Comparison of ENCODE assay signal across 9 mouse cellular contexts in genomic region chr15:98512799-98513321, GRCm38 (mm10). TPM values are rescaled to one million over a fixed set of nuclear protein-coding genes. Genes with fewer than 3 reads are reported as not detected.
DNase-seq lines count a peak whose midpoint lies in the region; ATAC-seq and TF ChIP-seq lines count a peak whose summit lies in the region.
"Had no signal": no experiment of that assay in that cellular context is flagged by ENCODE, and none has a peak within 500 bp of the region (broad histone marks: within the 10 kb centered on the region; RNA-seq: fewer than 3 reads in every experiment).

No protein-coding gene starts in this region.

- H3K9me3 ChIP-seq in kidney, embryonic 14.5 days (ENCODE audit: control insufficient read depth, low read length) = no peaks in the 10 kb centered on the region
- H3K9me3 ChIP-seq in forebrain, postnatal 0 days (ENCODE audit: low read length) = no peaks in the 10 kb centered on the region
- H3K9me3 ChIP-seq in forebrain, embryonic 12.5 days = no peaks in the 10 kb centered on the region
- H3K9me3 ChIP-seq: hindbrain, embryonic 15.5 days had no signal

- H3K27ac ChIP-seq in kidney, embryonic 14.5 days (ENCODE audit: low read depth, low read length) = no peak overlapping the region
- H3K27ac ChIP-seq in forebrain, postnatal 0 days (ENCODE audit: low read depth, low read length) = no peak overlapping the region
- no peak overlapping the region for H3K27ac ChIP-seq in forebrain, embryonic 12.5 days
- H3K27ac ChIP-seq: hindbrain, embryonic 15.5 days had no signal

- no peak overlapping the region for H3K4me3 ChIP-seq in kidney, embryonic 14.5 days (ENCODE audit: low read length)
- H3K4me3 ChIP-seq in forebrain, postnatal 0 days (ENCODE audit: low read depth, low read length) = no peak overlapping the region
- H3K4me3 ChIP-seq in forebrain, embryonic 12.5 days (replicated peaks) = no peak overlapping the region
- H3K4me3 ChIP-seq: hindbrain, embryonic 15.5 days had no signal

- no peak overlapping the region for H3K4me2 ChIP-seq in kidney, embryonic 14.5 days (replicated peaks; ENCODE audit: low read depth, low read length)
- H3K4me2 ChIP-seq in forebrain, postnatal 0 days (ENCODE audit: low read depth) = no peak overlapping the region
- no peak overlapping the region for H3K4me2 ChIP-seq in forebrain, embryonic 12.5 days
- H3K4me2 ChIP-seq: hindbrain, embryonic 15.5 days had no signal

- no peak for ATAC-seq in kidney, embryonic 14.5 days (ENCODE audit: low FRiP score, low TSS enrichment)
- ATAC-seq in monocyte, adult 5-6 weeks (replicated peaks; ENCODE audit: insufficient number of reproducible peaks, low FRiP score, low TSS enrichment, poor library complexity, severe bottlenecking) = peak; percentile 47
- ATAC-seq in forebrain, postnatal 0 days = no peak
- ATAC-seq in forebrain, embryonic 12.5 days (ENCODE audit: low FRiP score) = no peak

- no peak overlapping the region for H3K9ac ChIP-seq in kidney, embryonic 14.5 days (ENCODE audit: low read depth, low read length)
- no peak overlapping the region for H3K9ac ChIP-seq in forebrain, postnatal 0 days
- no peak overlapping the region for H3K9ac ChIP-seq in forebrain, embryonic 12.5 days
- H3K9ac ChIP-seq: hindbrain, embryonic 15.5 days had no signal

- DNase-seq in kidney, adult 11 months = peak; percentile 61
- peak; percentile 68 for DNase-seq in adrenal gland, adult 2 months
- DNase-seq in gastrocnemius, postnatal 25 days = peak; percentile 46
- DNase-seq in kidney, postnatal 14 days = peak; percentile 78
- DNase-seq in forebrain, postnatal 0 days = no peak

- TF ChIP-seq CTCF in forebrain, postnatal 0 days (IDR thresholded peaks at IDR 0.05; ENCODE audit: low read depth) = no peak

- 52% methylated on average over 17 of the region's 17 CpGs for WGBS in kidney, embryonic 14.5 days
- WGBS in forebrain, postnatal 0 days = 69% methylated on average over 17 of the region's 17 CpGs
- 71% methylated on average over 17 of the region's 17 CpGs for WGBS in forebrain, embryonic 12.5 days

- H3K36me3 ChIP-seq in kidney, embryonic 14.5 days (ENCODE audit: control insufficient read depth, insufficient read depth, low read length) = peaks cover 3% of the 10 kb centered on the region
- peaks cover 5% of the 10 kb centered on the region for H3K36me3 ChIP-seq in forebrain, postnatal 0 days (ENCODE audit: insufficient read depth)
- H3K36me3 ChIP-seq in forebrain, embryonic 12.5 days (replicated peaks) = peaks cover 2% of the 10 kb centered on the region

- no peaks in the 10 kb centered on the region for H3K27me3 ChIP-seq in kidney, embryonic 14.5 days (ENCODE audit: control insufficient read depth, insufficient read depth, low read length)
- H3K27me3 ChIP-seq in forebrain, postnatal 0 days (ENCODE audit: insufficient read depth, low read length) = no peaks in the 10 kb centered on the region
- no peaks in the 10 kb centered on the region for H3K27me3 ChIP-seq in forebrain, embryonic 12.5 days
- H3K27me3 ChIP-seq: hindbrain, embryonic 15.5 days had no signal

- H3K4me1 ChIP-seq in kidney, embryonic 14.5 days (ENCODE audit: control insufficient read depth, insufficient read depth, low read length) = 0 out of 2 replicates have a peak, but pooled peaks cover 2% of the 10 kb centered on the region
- H3K4me1 ChIP-seq in forebrain, postnatal 0 days (ENCODE audit: insufficient read depth) = no peaks in the 10 kb centered on the region
- peaks cover 11% of the 10 kb centered on the region for H3K4me1 ChIP-seq in forebrain, embryonic 12.5 days

RNA-seq across cellular contexts. Expression of gene Olfr279, which starts 20.7 kb away (rescaled TPM):
- polyA plus RNA-seq in kidney, embryonic 14.5 days (2014; fragmentation: Nextera tagmentation; extraction: Ambion mirVana) = not detected in 2 replicates
- total RNA-seq in adrenal gland, adult 2 months (2021) = not detected
- polyA plus RNA-seq in adrenal gland, adult 2 months (2012; rRNA removed) = not detected in 2 replicates
- not detected for total RNA-seq in gastrocnemius, postnatal 25 days (2021)
- not detected in 3 replicates for total RNA-seq in monocyte, adult 5-6 weeks (2017)
- total RNA-seq in forebrain, postnatal 0 days (2014; rRNA removed) = not detected in 2 replicates
- not detected in 2 replicates for polyA plus RNA-seq in forebrain, postnatal 0 days (2015; fragmentation: Nextera tagmentation; extraction: Ambion mirVana)
- not detected in 2 replicates for polyA plus RNA-seq in forebrain, embryonic 12.5 days (2016; fragmentation: Nextera tagmentation; extraction: Ambion mirVana)
- polyA plus RNA-seq: hindbrain, embryonic 15.5 days had no signal

RNA-seq across cellular contexts. Expression of gene Kansl2, which starts 21.2 kb away (rescaled TPM):
- 107 and 123 TPM in 2 replicates for polyA plus RNA-seq in kidney, embryonic 14.5 days (2014; fragmentation: Nextera tagmentation; extraction: Ambion mirVana)
- 10 to 100 TPM; 70.7 to 99.0 TPM for total RNA-seq in adrenal gland, adult 2 months (2021)
- 44.6 and 49.5 TPM in 2 replicates for polyA plus RNA-seq in adrenal gland, adult 2 months (2012; rRNA removed)
- 10 to 100 TPM; 55.8 to 57.9 TPM for total RNA-seq in gastrocnemius, postnatal 25 days (2021)
- 35.4 to 46.2 TPM (median 40.6 TPM) in 3 replicates for total RNA-seq in monocyte, adult 5-6 weeks (2017)
- 69.9 and 74.1 TPM in 2 replicates for total RNA-seq in forebrain, postnatal 0 days (2014; rRNA removed)
- 109 and 110 TPM in 2 replicates for polyA plus RNA-seq in forebrain, postnatal 0 days (2015; fragmentation: Nextera tagmentation; extraction: Ambion mirVana)
- polyA plus RNA-seq in forebrain, embryonic 12.5 days (2016; fragmentation: Nextera tagmentation; extraction: Ambion mirVana) = 178 and 183 TPM in 2 replicates

RNA-seq across cellular contexts. Expression of gene Lalba, which starts 30.3 kb away (rescaled TPM):
- polyA plus RNA-seq in kidney, embryonic 14.5 days (2014; fragmentation: Nextera tagmentation; extraction: Ambion mirVana) = 0.28 and 0.44 TPM in 2 replicates
- not detected for total RNA-seq in adrenal gland, adult 2 months (2021)
- not detected in 2 replicates for polyA plus RNA-seq in adrenal gland, adult 2 months (2012; rRNA removed)
- total RNA-seq in gastrocnemius, postnatal 25 days (2021) = not detected
- not detected in 3 replicates for total RNA-seq in monocyte, adult 5-6 weeks (2017)
- not detected in 2 replicates for total RNA-seq in forebrain, postnatal 0 days (2014; rRNA removed)
- not detected in 2 replicates for polyA plus RNA-seq in forebrain, postnatal 0 days (2015; fragmentation: Nextera tagmentation; extraction: Ambion mirVana)
- not detected in 2 replicates for polyA plus RNA-seq in forebrain, embryonic 12.5 days (2016; fragmentation: Nextera tagmentation; extraction: Ambion mirVana)
- polyA plus RNA-seq: hindbrain, embryonic 15.5 days had no signal

RNA-seq across cellular contexts. Expression of gene OR5BS1P, which starts 43.2 kb away (rescaled TPM):
- polyA plus RNA-seq in kidney, embryonic 14.5 days (2014; fragmentation: Nextera tagmentation; extraction: Ambion mirVana) = not detected in 2 replicates
- total RNA-seq in adrenal gland, adult 2 months (2021) = not detected
- not detected in 2 replicates for polyA plus RNA-seq in adrenal gland, adult 2 months (2012; rRNA removed)
- not detected for total RNA-seq in gastrocnemius, postnatal 25 days (2021)
- not detected in 3 replicates for total RNA-seq in monocyte, adult 5-6 weeks (2017)
- total RNA-seq in forebrain, postnatal 0 days (2014; rRNA removed) = not detected in 2 replicates
- polyA plus RNA-seq in forebrain, postnatal 0 days (2015; fragmentation: Nextera tagmentation; extraction: Ambion mirVana) = not detected in 2 replicates
- not detected in 2 replicates for polyA plus RNA-seq in forebrain, embryonic 12.5 days (2016; fragmentation: Nextera tagmentation; extraction: Ambion mirVana)
- polyA plus RNA-seq: hindbrain, embryonic 15.5 days had no signal

RNA-seq across cellular contexts. Expression of gene Ccnt1, which starts 57.9 kb away (rescaled TPM):
- 55.4 and 72.9 TPM in 2 replicates for polyA plus RNA-seq in kidney, embryonic 14.5 days (2014; fragmentation: Nextera tagmentation; extraction: Ambion mirVana)
- 10 to 100 TPM; 42.2 to 66.4 TPM for total RNA-seq in adrenal gland, adult 2 months (2021)
- polyA plus RNA-seq in adrenal gland, adult 2 months (2012; rRNA removed) = 3.9 and 5.8 TPM in 2 replicates
- total RNA-seq in gastrocnemius, postnatal 25 days (2021) = 10 to 100 TPM; 17.3 to 21.1 TPM
- 112 to 132 TPM (median 124 TPM) in 3 replicates for total RNA-seq in monocyte, adult 5-6 weeks (2017)
- total RNA-seq in forebrain, postnatal 0 days (2014; rRNA removed) = 51.1 and 52.0 TPM in 2 replicates
- polyA plus RNA-seq in forebrain, postnatal 0 days (2015; fragmentation: Nextera tagmentation; extraction: Ambion mirVana) = 35.5 and 47.0 TPM in 2 replicates
- polyA plus RNA-seq in forebrain, embryonic 12.5 days (2016; fragmentation: Nextera tagmentation; extraction: Ambion mirVana) = 61.2 and 63.2 TPM in 2 replicates
